In the genomic region with DNA sequence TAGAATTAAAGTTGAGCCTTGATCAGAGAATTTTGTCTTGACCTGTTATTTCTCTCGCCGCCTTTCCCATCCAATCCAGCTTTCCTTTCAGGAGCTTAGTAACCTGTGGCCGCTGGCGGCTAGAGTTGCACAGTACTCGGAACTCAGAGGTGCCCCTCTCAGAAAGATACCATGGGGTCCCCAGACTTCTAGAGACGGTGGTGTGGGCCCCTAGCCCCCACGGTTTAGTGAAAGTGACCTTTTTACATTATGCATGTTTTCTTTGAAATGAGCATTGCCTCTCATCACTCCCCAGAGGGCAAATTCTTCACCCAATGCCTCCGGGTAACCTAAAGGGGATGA, we compare ENCODE assay signal across 9 mouse cellular contexts. TPM values are rescaled to one million over a fixed set of nuclear protein-coding genes. Genes with fewer than 3 reads are reported as not detected.
A peak's percentile ranks its signal among the peaks of the same experiment; 100 is the strongest.
DNase-seq lines count a peak whose midpoint lies in the region; ATAC-seq and TF ChIP-seq lines count a peak whose summit lies in the region.
"Had no signal": no experiment of that assay in that cellular context is flagged by ENCODE, and none has a peak within 500 bp of the region (broad histone marks: within the 10 kb centered on the region; RNA-seq: fewer than 3 reads in every experiment).

No protein-coding gene starts in this region.

- H3K4me3 ChIP-seq in lung, embryonic 14.5 days (ENCODE audit: low read depth, low read length): peak overlapping the region; percentile 27
- peak overlapping the region; percentile 50 for H3K4me3 ChIP-seq in forebrain, embryonic 10.5 days
- peak overlapping the region; percentile 20; the same call in 1 of the 2 replicates for H3K4me3 ChIP-seq in limb, embryonic 11.5 days (ENCODE audit: low read depth, low read length)
- H3K4me3 ChIP-seq in small intestine, adult 2 months (ENCODE audit: low read depth, low read length): peak overlapping the region; percentile 52; the same call in 1 of the 2 replicates

- no peaks in the 10 kb centered on the region for H3K27me3 ChIP-seq in lung, embryonic 14.5 days (ENCODE audit: insufficient read depth, low read length)
- H3K27me3 ChIP-seq in forebrain, embryonic 10.5 days (ENCODE audit: poor library complexity, severe bottlenecking): no peaks in the 10 kb centered on the region
- H3K27me3 ChIP-seq in limb, embryonic 11.5 days (ENCODE audit: control insufficient read depth, insufficient read depth, low read length): no peaks in the 10 kb centered on the region
- no peaks in the 10 kb centered on the region for H3K27me3 ChIP-seq in small intestine, adult 2 months (ENCODE audit: control insufficient read depth, insufficient read depth, low read length)

- H3K36me3 ChIP-seq in lung, embryonic 14.5 days (ENCODE audit: insufficient read depth): no peaks in the 10 kb centered on the region
- H3K36me3 ChIP-seq in forebrain, embryonic 10.5 days (replicated peaks): no peaks in the 10 kb centered on the region
- no peaks in the 10 kb centered on the region for H3K36me3 ChIP-seq in limb, embryonic 11.5 days (ENCODE audit: control insufficient read depth, insufficient read depth, low read length)
- no peaks in the 10 kb centered on the region for H3K36me3 ChIP-seq in small intestine, adult 2 months (ENCODE audit: control insufficient read depth, insufficient read depth, low read length)

- peak overlapping the region; percentile 11 for H3K9ac ChIP-seq in lung, embryonic 14.5 days
- H3K9ac ChIP-seq in limb, embryonic 11.5 days (ENCODE audit: low read length): no peak overlapping the region; the same call in 1 of the 2 replicates

- TF ChIP-seq CTCF in lung, embryonic 14.5 days (IDR thresholded peaks at IDR 0.05; ENCODE audit: low read depth): no peak
- TF ChIP-seq CTCF in small intestine, adult 2 months (IDR thresholded peaks at IDR 0.05; ENCODE audit: extremely low read depth, insufficient read length, insufficient replicate concordance, low read depth, low read length): no peak

- no peak for TF ChIP-seq POLR2A in small intestine, adult 2 months (IDR thresholded peaks at IDR 0.05; ENCODE audit: low read depth, low read length)

- WGBS in lung, embryonic 14.5 days: 22% methylated on average over 8 of the region's 8 CpGs
- 15% methylated on average over 8 of the region's 8 CpGs for WGBS in forebrain, embryonic 10.5 days
- 31% methylated on average over 8 of the region's 8 CpGs for WGBS in limb, embryonic 11.5 days
- 34% methylated on average over 8 of the region's 8 CpGs for WGBS in small intestine, adult 2 months

- no peaks in the 10 kb centered on the region for H3K9me3 ChIP-seq in lung, embryonic 14.5 days (ENCODE audit: low read depth, low read length)
- H3K9me3 ChIP-seq in forebrain, embryonic 10.5 days: no peaks in the 10 kb centered on the region
- no peaks in the 10 kb centered on the region for H3K9me3 ChIP-seq in limb, embryonic 11.5 days (ENCODE audit: control insufficient read depth, low read length)

- H3K27ac ChIP-seq in lung, embryonic 14.5 days (ENCODE audit: low read depth): no peak overlapping the region
- H3K27ac ChIP-seq in forebrain, embryonic 10.5 days: peak overlapping the region; percentile 71
- H3K27ac ChIP-seq in limb, embryonic 11.5 days (replicated peaks; ENCODE audit: low read depth, low read length): no peak overlapping the region
- no peak overlapping the region for H3K27ac ChIP-seq in small intestine, adult 2 months (ENCODE audit: insufficient read depth, low read depth, low read length)

- H3K4me2 ChIP-seq in lung, embryonic 14.5 days: peak overlapping the region; percentile 58
- H3K4me2 ChIP-seq in limb, embryonic 11.5 days (ENCODE audit: low read depth, severe bottlenecking): peak overlapping the region; percentile 37

- no peak for DNase-seq in lung, embryonic 14.5 days
- no peak for DNase-seq in lung, postnatal 36 days
- DNase-seq in forebrain, embryonic 10.5 days (ENCODE audit: extremely low spot score, low spot score): no peak
- DNase-seq in limb, embryonic 11.5 days (ENCODE audit: low spot score): peak; percentile 55
- DNase-seq in left cerebral cortex, adult 18-20 months (ENCODE audit: low spot score in 2 of 2): no peak
- DNase-seq in layer of hippocampus, adult 18-20 months (ENCODE audit: low spot score in 2 of 2): no peak

- no peaks in the 10 kb centered on the region for H3K4me1 ChIP-seq in lung, embryonic 14.5 days (ENCODE audit: insufficient read depth)
- peaks cover 14% of the 10 kb centered on the region for H3K4me1 ChIP-seq in forebrain, embryonic 10.5 days
- no peaks in the 10 kb centered on the region for H3K4me1 ChIP-seq in limb, embryonic 11.5 days (ENCODE audit: control insufficient read depth, insufficient read depth, low read length)
- no peaks in the 10 kb centered on the region for H3K4me1 ChIP-seq in small intestine, adult 2 months (ENCODE audit: control insufficient read depth, insufficient read depth, insufficient read length, low read length)

- peak; percentile 60; the same call in 1 of the 2 replicates for ATAC-seq in lung, embryonic 14.5 days (ENCODE audit: insufficient read depth)
- ATAC-seq in limb, embryonic 11.5 days (ENCODE audit: insufficient number of reproducible peaks, low FRiP score, low TSS enrichment, low read depth): no peak; the same call in 1 of the 2 replicates
- no peak for ATAC-seq in granulocyte monocyte progenitor cell, adult 5-6 weeks (replicated peaks; ENCODE audit: poor library complexity, severe bottlenecking)

RNA-seq across cellular contexts. Expression of a gene that starts 13.9 kb away (rescaled TPM):
- 3.0 and 3.5 TPM in 2 replicates for polyA plus RNA-seq in lung, embryonic 14.5 days (2014; fragmentation: Nextera tagmentation; extraction: Ambion mirVana)
- 2.5 and 2.7 TPM in 2 replicates for polyA plus RNA-seq in forebrain, embryonic 10.5 days (2016; fragmentation: Nextera tagmentation; extraction: Ambion mirVana)
- 2.7 and 2.9 TPM in 2 replicates for polyA plus RNA-seq in limb, embryonic 11.5 days (2014; fragmentation: Nextera tagmentation; extraction: Ambion mirVana)
- not detected in 2 replicates for polyA plus RNA-seq in small intestine, adult 2 months (2012; rRNA removed)
- total RNA-seq in granulocyte monocyte progenitor cell, adult 5-6 weeks (2014; fragmentation: Nextera tagmentation): 1.6 TPM in 1 of 2 replicates, not detected in the other
- 1.0 TPM in 1 of 2 replicates, not detected in the other for total RNA-seq in granulocyte monocyte progenitor cell, adult 5-6 weeks (2017)
- 10 to 100 TPM in 1 of 2 experiments, 1 to 10 TPM in 1; 9.6 to 13.6 TPM for total RNA-seq in left cerebral cortex, adult 18-20 months (2021)
- 1 to 10 TPM; 7.6 to 9.3 TPM for total RNA-seq in layer of hippocampus, adult 18-20 months (2021)
- total RNA-seq: hematopoietic stem cell, adult 5-6 weeks had no signal

RNA-seq across cellular contexts. Expression of a gene that starts 18.3 kb away (rescaled TPM):
- not detected in 2 replicates for polyA plus RNA-seq in lung, embryonic 14.5 days (2014; fragmentation: Nextera tagmentation; extraction: Ambion mirVana)
- not detected in 2 replicates for polyA plus RNA-seq in forebrain, embryonic 10.5 days (2016; fragmentation: Nextera tagmentation; extraction: Ambion mirVana)
- not detected in 2 replicates for polyA plus RNA-seq in limb, embryonic 11.5 days (2014; fragmentation: Nextera tagmentation; extraction: Ambion mirVana)
- polyA plus RNA-seq in small intestine, adult 2 months (2012; rRNA removed): not detected in 2 replicates
- total RNA-seq in granulocyte monocyte progenitor cell, adult 5-6 weeks (2014; fragmentation: Nextera tagmentation): not detected in 2 replicates
- not detected in 2 replicates for total RNA-seq in granulocyte monocyte progenitor cell, adult 5-6 weeks (2017)
- total RNA-seq in left cerebral cortex, adult 18-20 months (2021): not detected
- not detected for total RNA-seq in layer of hippocampus, adult 18-20 months (2021)
- total RNA-seq: hematopoietic stem cell, adult 5-6 weeks had no signal

RNA-seq across cellular contexts. Expression of a gene that starts 31.3 kb away (rescaled TPM):
- polyA plus RNA-seq in lung, embryonic 14.5 days (2014; fragmentation: Nextera tagmentation; extraction: Ambion mirVana): 7.5 and 8.0 TPM in 2 replicates
- polyA plus RNA-seq in forebrain, embryonic 10.5 days (2016; fragmentation: Nextera tagmentation; extraction: Ambion mirVana): 6.0 and 7.8 TPM in 2 replicates
- 7.5 and 8.0 TPM in 2 replicates for polyA plus RNA-seq in limb, embryonic 11.5 days (2014; fragmentation: Nextera tagmentation; extraction: Ambion mirVana)
- 0.19 TPM in 1 of 2 replicates, not detected in the other for polyA plus RNA-seq in small intestine, adult 2 months (2012; rRNA removed)
- total RNA-seq in granulocyte monocyte progenitor cell, adult 5-6 weeks (2014; fragmentation: Nextera tagmentation): 3.7 and 5.9 TPM in 2 replicates
- total RNA-seq in granulocyte monocyte progenitor cell, adult 5-6 weeks (2017): 6.0 and 7.0 TPM in 2 replicates
- total RNA-seq in left cerebral cortex, adult 18-20 months (2021): 1 to 10 TPM; 4.7 to 6.6 TPM
- 1 to 10 TPM; 7.8 to 8.3 TPM for total RNA-seq in layer of hippocampus, adult 18-20 months (2021)
